Mouse (Mus musculus) MEL (cell line): ENCODE results near the gene Mcm3. TPM values are rescaled to one million over a fixed set of nuclear protein-coding genes. Genes with fewer than 3 reads are reported as not detected.

Source experiments
- DNase-seq: peaks from one replicate; pipeline ENCODE4 v3.0.0; 2011; ENCODE audit warnings: low read depth, low spot score
- H3K27ac ChIP-seq: 2 replicates; pipeline ENCODE4 v1.5.1; 2012; ENCODE audit warnings: low read depth, mild to moderate bottlenecking, control low read depth, low read length, moderate library complexity; ENCODE audit not compliant: control insufficient read depth
- H3K27me3 ChIP-seq, 2 experiments: fragments of 150-350 bp in 1 of 2; sonication (generic) in 1 of 2; 2 replicates each; pipeline ENCODE4 v1.6.1; 2012; ENCODE audit warnings: low read length in 2 of 2, mild to moderate bottlenecking in 2 of 2, improper control_type of control experiment in 1 of 2, moderate library complexity in 1 of 2; ENCODE audit not compliant: insufficient read depth in 2 of 2, control insufficient read depth in 1 of 2
- H3K36me3 ChIP-seq, 2 experiments: 2 replicates each; pipeline ENCODE4 v1.6.1; 2012 to 2014; ENCODE audit warnings: low read length in 2 of 2, improper control_type of control experiment in 1 of 2, inconsistent platforms in 1 of 2, mild to moderate bottlenecking in 1 of 2; ENCODE audit not compliant: insufficient read depth in 2 of 2, control insufficient read depth in 1 of 2
- H3K4me1 ChIP-seq, 2 experiments: fragments of 150-350 bp in 1 of 2; sonication (generic) in 1 of 2; 2 replicates each; pipeline ENCODE4 v1.6.1; 2012; ENCODE audit warnings: low read length in 2 of 2, improper control_type of control experiment in 1 of 2, mild to moderate bottlenecking in 1 of 2; ENCODE audit not compliant: insufficient read depth in 2 of 2, control insufficient read depth in 1 of 2
- H3K4me3 ChIP-seq, 2 experiments: fragments of 150-350 bp in 1 of 2; sonication (generic) in 1 of 2; 2 replicates each; pipeline ENCODE4 v1.5.1; 2012; ENCODE audit warnings: low read depth in 2 of 2, low read length in 2 of 2, mild to moderate bottlenecking in 2 of 2, moderate library complexity in 2 of 2, control low read depth in 1 of 2, improper control_type of control experiment in 1 of 2; ENCODE audit not compliant: control insufficient read depth in 1 of 2, insufficient read depth in 1 of 2
- H3K79me2 ChIP-seq: 2 replicates; pipeline ENCODE4 v1.6.1; 2012; ENCODE audit warnings: mild to moderate bottlenecking, low read length, moderate library complexity; ENCODE audit not compliant: control insufficient read depth, poor library complexity, insufficient read depth
- H3K9ac ChIP-seq: 2 replicates; pipeline ENCODE4 v1.6.1; 2012; ENCODE audit warnings: low read depth, mild to moderate bottlenecking, control low read depth, low read length, moderate library complexity; ENCODE audit not compliant: control insufficient read depth, poor library complexity, severe bottlenecking
- H3K9me3 ChIP-seq: fragments of 150-350 bp; sonication (generic); replicated peaks from 2 replicates; pipeline ENCODE4 v1.6.1; 2012; ENCODE audit warnings: mild to moderate bottlenecking, low read length, improper control_type of control experiment, moderate library complexity; ENCODE audit not compliant: insufficient read depth
- CTCF ChIP-seq, 3 experiments: IDR thresholded peaks in 2 of 3; conservative IDR thresholded peaks in 1 of 3; 2 replicates each; pipeline ENCODE4 v1.5.1; 2011 to 2012; ENCODE audit warnings: low read length in 3 of 3, low read depth in 2 of 3, mild to moderate bottlenecking in 2 of 3, improper control_type of control experiment in 1 of 3, inconsistent platforms in 1 of 3, mixed read lengths in 1 of 3, moderate library complexity in 1 of 3; ENCODE audit not compliant: control insufficient read depth in 1 of 3, insufficient read depth in 1 of 3, poor library complexity in 1 of 3, severe bottlenecking in 1 of 3
- ETS1 ChIP-seq: IDR thresholded peaks from 2 replicates; pipeline ENCODE4 v1.6.1; 2012; ENCODE audit warnings: low read depth, mild to moderate bottlenecking, inconsistent platforms, low read length, improper control_type of control experiment, moderate library complexity
- GABPA ChIP-seq: IDR thresholded peaks from 2 replicates; pipeline ENCODE4 v1.6.1; 2012; ENCODE audit warnings: low read depth, mild to moderate bottlenecking, inconsistent platforms, low read length, improper control_type of control experiment, moderate library complexity
- GATA1 ChIP-seq: IDR thresholded peaks from 2 replicates; pipeline ENCODE4 v1.6.1; 2011; ENCODE audit warnings: low read depth, low read length, improper control_type of control experiment
- MAFK ChIP-seq: IDR thresholded peaks from 2 replicates; pipeline ENCODE4 v1.6.1; 2011; ENCODE audit warnings: low read depth, mild to moderate bottlenecking, low read length, improper control_type of control experiment, borderline replicate concordance
- MAX ChIP-seq: IDR thresholded peaks from 2 replicates; pipeline ENCODE4 v1.6.1; 2011; ENCODE audit warnings: low read length, improper control_type of control experiment
- MAZ ChIP-seq: IDR thresholded peaks from 2 replicates; pipeline ENCODE4 v1.6.1; 2012; ENCODE audit warnings: low read depth, mild to moderate bottlenecking, inconsistent platforms, low read length, improper control_type of control experiment
- MYB ChIP-seq: IDR thresholded peaks from 2 replicates; pipeline ENCODE4 v1.6.1; 2011; ENCODE audit warnings: mild to moderate bottlenecking, low read depth, low read length, improper control_type of control experiment
- POLR2A ChIP-seq, 2 experiments: IDR thresholded peaks; 2 replicates each; pipeline ENCODE4 v1.6.1; 2011 to 2012; ENCODE audit warnings: low read length in 2 of 2, mild to moderate bottlenecking in 2 of 2, control low read depth in 1 of 2, improper control_type of control experiment in 1 of 2, low read depth in 1 of 2, moderate library complexity in 1 of 2; ENCODE audit not compliant: control insufficient read depth in 1 of 2, insufficient read depth in 1 of 2, poor library complexity in 1 of 2
- POLR2AphosphoS2 ChIP-seq: IDR thresholded peaks from 2 replicates; pipeline ENCODE4 v1.6.1; 2011; ENCODE audit warnings: low read length, improper control_type of control experiment
- RAD21 ChIP-seq: IDR thresholded peaks from 2 replicates; pipeline ENCODE4 v1.6.1; 2011; ENCODE audit warnings: mild to moderate bottlenecking, low read depth, low read length, improper control_type of control experiment
- RCOR1 ChIP-seq: IDR thresholded peaks from 2 replicates; pipeline ENCODE4 v1.6.1; 2012; ENCODE audit warnings: low read depth, mild to moderate bottlenecking, inconsistent platforms, low read length, improper control_type of control experiment
- SMC3 ChIP-seq: IDR thresholded peaks from 2 replicates; pipeline ENCODE4 v1.6.1; 2011; ENCODE audit warnings: low read depth, low read length, improper control_type of control experiment
- TAL1 ChIP-seq: IDR thresholded peaks from 2 replicates; pipeline ENCODE4 v1.6.1; 2012; ENCODE audit warnings: mild to moderate bottlenecking, inconsistent platforms, low read length, moderate library complexity, mixed read lengths
- TCF12 ChIP-seq: IDR thresholded peaks from 2 replicates; pipeline ENCODE4 v1.6.1; 2014; ENCODE audit warnings: low read depth, mild to moderate bottlenecking, inconsistent platforms, low read length, improper control_type of control experiment, moderate library complexity
- UBTF ChIP-seq: IDR thresholded peaks from 2 replicates; pipeline ENCODE4 v1.6.1; 2012; ENCODE audit warnings: low read depth, mild to moderate bottlenecking, inconsistent platforms, low read length, improper control_type of control experiment, moderate library complexity, borderline replicate concordance; ENCODE audit not compliant: insufficient read depth
- ZKSCAN1 ChIP-seq: IDR thresholded peaks from 2 replicates; pipeline ENCODE4 v1.6.1; 2012; ENCODE audit warnings: low read depth, mild to moderate bottlenecking, inconsistent platforms, low read length, improper control_type of control experiment, moderate library complexity
- ZMIZ1 ChIP-seq: IDR thresholded peaks from 2 replicates; pipeline ENCODE4 v1.6.1; 2012; ENCODE audit warnings: low read depth, mild to moderate bottlenecking, inconsistent platforms, low read length, improper control_type of control experiment, moderate library complexity
- polyA plus RNA-seq, 2 experiments: library from polyadenylated mRNA; stranded (reverse) in 1 of 2; unstranded in 1 of 2; fragments of >175 nt in 1 of 2; fragments of >200 nt in 1 of 2; gene quantifications; 2 replicates each; pipeline versions ENCODE4 v1.2.1 to v1.2.4; 2012; ENCODE audit warnings: low replicate concordance in 2 of 2, low read depth in 1 of 2; ENCODE audit not compliant: insufficient read length in 2 of 2, insufficient read depth in 1 of 2, missing spikeins in 1 of 2
- total RNA-seq: library from RNA; depleted of rRNA; stranded (reverse); fragments of 300-350 nt; gene quantifications from 2 replicates; pipeline ENCODE4 v1.2.3, GENCODE M21; 2012

The Mcm3 gene
- total and polyA plus RNA-seq, 3 experiments = 189 to 267 (median 204) TPM

DNA sequence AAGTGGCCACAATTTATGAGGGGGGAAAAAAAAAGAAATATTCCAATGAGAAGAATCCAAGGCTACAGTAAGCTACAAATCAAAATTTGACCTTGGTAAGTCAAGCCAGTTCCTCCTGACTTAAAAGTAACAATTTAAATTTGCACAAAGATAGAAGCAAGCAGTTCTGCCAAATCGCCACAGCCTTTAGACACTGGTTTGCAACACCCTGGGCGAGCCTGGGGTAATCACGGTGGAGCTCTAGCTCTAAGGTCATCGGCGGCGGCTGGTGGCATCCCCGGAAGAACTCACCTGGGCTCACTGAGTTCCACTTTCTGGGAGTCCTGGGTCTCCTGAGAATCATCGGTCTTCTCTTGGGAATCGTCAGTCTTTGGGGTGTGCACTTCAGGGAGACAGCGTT lies 15.6 kb downstream of the Mcm3 start:
- H3K27me3 ChIP-seq = no peaks in the 10 kb centered on the region
- no peaks in the 10 kb centered on the region for H3K4me1 ChIP-seq
- H3K36me3 ChIP-seq = peaks cover 0 to 12% of the 10 kb centered on the region in 2 experiments; a peak in 2 of 4 replicates
- H3K27ac ChIP-seq = no peak overlapping the region
- H3K79me2 ChIP-seq = no peaks in the 10 kb centered on the region
- DNase-seq = no peak
- H3K4me3 ChIP-seq = no peak overlapping the region
- no peak for TF ChIP-seq ETS1
- TF ChIP-seq MAX = no peak
- TF ChIP-seq MAFK = no peak
- no peak for TF ChIP-seq MAZ
- TF ChIP-seq SMC3 = no peak
- no peak for TF ChIP-seq RCOR1
- no peak for TF ChIP-seq UBTF
- no peak for TF ChIP-seq POLR2AphosphoS2
- no peaks in the 10 kb centered on the region for H3K9me3 ChIP-seq
- no peak overlapping the region for H3K9ac ChIP-seq

DNA sequence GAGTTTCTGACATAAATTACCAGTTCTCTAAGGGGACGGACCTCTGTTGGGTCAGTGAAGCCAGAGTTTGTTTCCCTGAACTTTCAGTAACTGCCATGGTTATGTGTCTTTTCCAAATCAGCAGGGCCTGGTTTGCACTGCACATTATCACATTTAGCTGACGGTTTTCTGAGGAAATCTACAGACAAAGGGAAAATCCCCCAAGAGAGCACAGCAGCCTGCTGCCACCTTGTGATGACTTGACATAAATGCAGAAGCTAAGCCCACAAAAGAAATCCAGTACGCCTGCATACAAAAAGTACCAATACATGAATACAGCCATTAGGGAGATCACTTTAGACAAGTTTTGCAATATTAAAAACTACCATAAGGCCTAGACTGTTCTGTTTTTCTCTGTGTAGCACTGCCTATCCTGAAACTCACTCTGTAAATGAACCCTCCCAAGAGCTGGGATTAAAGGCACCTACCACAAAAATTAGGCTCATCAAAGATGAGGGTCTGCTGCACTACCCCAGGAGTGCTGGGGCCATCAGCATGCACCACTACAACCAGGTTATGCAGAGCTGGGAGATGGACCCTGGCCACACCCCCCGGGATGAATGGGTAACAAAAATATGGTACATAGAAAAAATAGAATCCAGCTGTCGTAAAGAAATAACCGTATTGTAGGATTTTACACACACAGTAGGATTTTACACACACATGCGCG lies 18.3 kb downstream of the Mcm3 start:
- peak; percentile 35 for DNase-seq
- peak; percentile 33 for TF ChIP-seq SMC3
- TF ChIP-seq MAFK = no peak
- no peak for TF ChIP-seq GABPA
- TF ChIP-seq POLR2A (IDR thresholded peaks at IDR 0.05; ENCODE audit: control insufficient read depth in 1 of 2, insufficient read depth in 1 of 2, low read depth in 1 of 2, low read length in 2 of 2, poor library complexity in 1 of 2) = no peak
- TF ChIP-seq ZKSCAN1 = no peak
- peak in 1 of 3 experiments; percentile 39; a peak in 2 of 6 replicates for TF ChIP-seq CTCF (IDR thresholded peaks at IDR 0.05 in 2 of 3, conservative IDR thresholded peaks at IDR 0.05 in 1 of 3; ENCODE audit: control insufficient read depth in 1 of 3, insufficient read depth in 1 of 3, low read depth in 2 of 3, low read length in 3 of 3, poor library complexity in 1 of 3, severe bottlenecking in 1 of 3)
- no peak for TF ChIP-seq MYB
- peak; percentile 11; the same call in 1 of the 2 replicates for TF ChIP-seq RAD21

DNA sequence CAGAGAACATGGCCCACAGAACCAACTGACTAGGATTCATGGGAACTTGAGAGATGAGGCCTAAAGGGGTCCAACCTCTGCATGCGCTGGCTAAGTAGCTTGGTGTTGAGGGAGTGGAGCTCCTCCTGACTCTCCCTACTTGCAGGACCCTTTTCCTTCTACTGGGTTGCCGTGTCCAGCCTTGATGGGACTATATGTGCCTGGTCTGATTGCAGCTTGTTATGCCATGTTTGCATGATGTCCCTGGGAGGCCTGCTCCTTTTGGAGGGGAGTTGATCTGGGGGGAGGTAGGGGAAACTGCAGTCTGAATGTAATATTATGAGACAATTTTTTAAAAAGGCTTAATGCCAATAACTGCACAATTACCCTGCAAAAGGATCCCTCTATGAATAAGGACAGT lies 18.8 kb downstream of the Mcm3 start:
- H3K4me3 ChIP-seq = no peak overlapping the region

More for the DNA sequence above, 18.3 kb downstream of the Mcm3 start:
- H3K4me3 ChIP-seq = no peak overlapping the region
- H3K27ac ChIP-seq = no peak overlapping the region
- H3K9me3 ChIP-seq = no peaks in the 10 kb centered on the region
- H3K36me3 ChIP-seq = peaks cover 0 to 12% of the 10 kb centered on the region in 2 experiments; a peak in 2 of 4 replicates
- H3K4me1 ChIP-seq = no peaks in the 10 kb centered on the region
- H3K9ac ChIP-seq = no peak overlapping the region
- no peaks in the 10 kb centered on the region for H3K79me2 ChIP-seq
- H3K27me3 ChIP-seq = no peaks in the 10 kb centered on the region

More for the DNA sequence above, 18.8 kb downstream of the Mcm3 start:
- Histone ChIP-seq H3K4me1 (no peaks in the 10 kb centered on the region), H3K27me3 (no peaks in the 10 kb centered on the region), H3K9me3 (no peaks in the 10 kb centered on the region), H3K9ac (no peak overlapping the region), H3K36me3 (peaks cover 0 to 9% of the 10 kb centered on the region in 2 experiments; a peak in 1 of 4 replicates), H3K79me2 (no peaks in the 10 kb centered on the region), H3K27ac (no peak overlapping the region)
- TF ChIP-seq GATA1 = no peak
- no peak for TF ChIP-seq TAL1
- no peak for TF ChIP-seq ZMIZ1
- TF ChIP-seq TCF12 = no peak
- no peak for TF ChIP-seq ZKSCAN1
- no peak for TF ChIP-seq GABPA
- TF ChIP-seq UBTF = no peak
- TF ChIP-seq MYB = no peak
- DNase-seq = no peak
